Mouse (Mus musculus) kidney, adult 2 months (tissue): ENCODE measurements around the gene Sema4f.

Experiments
- CTCF ChIP-seq: fragments of 200-500 bp; conservative IDR thresholded peaks from 2 replicates; pipeline ENCODE4 v1.5.1; 2011; ENCODE audit warnings: low read depth, mild to moderate bottlenecking, control low read depth, low read length, moderate library complexity, mixed read lengths; ENCODE audit not compliant: insufficient read depth, insufficient read length
- POLR2A ChIP-seq: fragments of 200-500 bp; IDR thresholded peaks from one replicate; pipeline ENCODE4 v1.6.1; 2011; ENCODE audit warnings: low read depth, low read length, control low read depth

GRCm38 (mm10) chr6:82909136-82909855 is 30.3 kb downstream of the Sema4f start:
- TF ChIP-seq CTCF (peak; percentile 55), POLR2A (no peak)
